Mouse (Mus musculus) kidney, adult 2 months (tissue): ENCODE results near the gene Tns2.

ENCODE experiments used
- CTCF ChIP-seq: fragments of 200-500 bp; conservative IDR thresholded peaks from 2 replicates; pipeline ENCODE4 v1.5.1; 2011; ENCODE audit warnings: low read depth, mild to moderate bottlenecking, control low read depth, low read length, moderate library complexity, mixed read lengths; ENCODE audit not compliant: insufficient read depth, insufficient read length
- POLR2A ChIP-seq: fragments of 200-500 bp; IDR thresholded peaks from one replicate; pipeline ENCODE4 v1.6.1; 2011; ENCODE audit warnings: low read depth, low read length, control low read depth

DNA sequence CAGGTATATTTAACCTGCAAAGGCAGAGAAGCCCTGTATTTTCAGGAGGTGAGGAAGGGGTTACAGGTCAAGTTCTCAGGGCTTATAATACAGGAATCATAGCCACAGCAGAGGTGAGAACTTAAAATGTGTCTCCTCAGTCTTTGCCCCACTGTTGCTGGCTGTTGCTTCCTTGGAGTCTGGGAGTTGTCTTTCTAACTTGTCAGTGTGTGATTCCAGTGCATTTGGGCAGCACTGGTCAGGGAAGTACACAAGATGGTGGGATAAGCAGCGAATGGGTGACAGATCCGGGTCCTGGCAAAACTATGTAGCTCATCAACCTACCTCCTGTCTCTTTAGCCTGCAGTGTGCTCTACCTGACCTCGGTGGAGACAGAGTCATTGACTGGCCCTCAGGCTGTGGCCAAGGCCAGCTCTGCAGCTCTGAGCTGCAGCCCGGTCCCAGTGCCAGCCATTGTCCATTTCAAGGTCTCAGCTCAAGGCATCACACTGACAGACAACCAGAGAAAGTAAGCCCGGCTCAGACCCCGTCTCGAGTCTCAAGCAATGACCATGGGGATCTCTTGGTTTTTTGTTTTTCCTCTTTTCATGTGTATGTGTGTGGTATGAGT lies 14.5 kb downstream of the Tns2 start:
- TF ChIP-seq CTCF (no peak), POLR2A (no peak)
